Mouse (Mus musculus) MEL (cell line): ENCODE results near the gene Fscn1. TPM values are rescaled to one million over a fixed set of nuclear protein-coding genes. Genes with fewer than 3 reads are reported as not detected.
A peak's percentile ranks its signal among the peaks of the same experiment; 100 is the strongest.

Experiments
- DNase-seq: peaks from one replicate; pipeline ENCODE4 v3.0.0; 2011; ENCODE audit warnings: low read depth, low spot score
- H3K27ac ChIP-seq: 2 replicates; pipeline ENCODE4 v1.5.1; 2012; ENCODE audit warnings: low read depth, mild to moderate bottlenecking, control low read depth, low read length, moderate library complexity; ENCODE audit not compliant: control insufficient read depth
- H3K27me3 ChIP-seq, 2 experiments: fragments of 150-350 bp in 1 of 2; sonication (generic) in 1 of 2; 2 replicates each; pipeline ENCODE4 v1.6.1; 2012; ENCODE audit warnings: low read length in 2 of 2, mild to moderate bottlenecking in 2 of 2, improper control_type of control experiment in 1 of 2, moderate library complexity in 1 of 2; ENCODE audit not compliant: insufficient read depth in 2 of 2, control insufficient read depth in 1 of 2
- H3K36me3 ChIP-seq, 2 experiments: 2 replicates each; pipeline ENCODE4 v1.6.1; 2012 to 2014; ENCODE audit warnings: low read length in 2 of 2, improper control_type of control experiment in 1 of 2, inconsistent platforms in 1 of 2, mild to moderate bottlenecking in 1 of 2; ENCODE audit not compliant: insufficient read depth in 2 of 2, control insufficient read depth in 1 of 2
- H3K4me1 ChIP-seq, 2 experiments: fragments of 150-350 bp in 1 of 2; sonication (generic) in 1 of 2; 2 replicates each; pipeline ENCODE4 v1.6.1; 2012; ENCODE audit warnings: low read length in 2 of 2, improper control_type of control experiment in 1 of 2, mild to moderate bottlenecking in 1 of 2; ENCODE audit not compliant: insufficient read depth in 2 of 2, control insufficient read depth in 1 of 2
- H3K4me3 ChIP-seq, 2 experiments: fragments of 150-350 bp in 1 of 2; sonication (generic) in 1 of 2; 2 replicates each; pipeline ENCODE4 v1.5.1; 2012; ENCODE audit warnings: low read depth in 2 of 2, low read length in 2 of 2, mild to moderate bottlenecking in 2 of 2, moderate library complexity in 2 of 2, control low read depth in 1 of 2, improper control_type of control experiment in 1 of 2; ENCODE audit not compliant: control insufficient read depth in 1 of 2, insufficient read depth in 1 of 2
- H3K79me2 ChIP-seq: 2 replicates; pipeline ENCODE4 v1.6.1; 2012; ENCODE audit warnings: mild to moderate bottlenecking, low read length, moderate library complexity; ENCODE audit not compliant: control insufficient read depth, poor library complexity, insufficient read depth
- H3K9ac ChIP-seq: 2 replicates; pipeline ENCODE4 v1.6.1; 2012; ENCODE audit warnings: low read depth, mild to moderate bottlenecking, control low read depth, low read length, moderate library complexity; ENCODE audit not compliant: control insufficient read depth, poor library complexity, severe bottlenecking
- H3K9me3 ChIP-seq: fragments of 150-350 bp; sonication (generic); replicated peaks from 2 replicates; pipeline ENCODE4 v1.6.1; 2012; ENCODE audit warnings: mild to moderate bottlenecking, low read length, improper control_type of control experiment, moderate library complexity; ENCODE audit not compliant: insufficient read depth
- CHD1 ChIP-seq: IDR thresholded peaks from 2 replicates; pipeline ENCODE4 v1.6.1; 2012; ENCODE audit warnings: low read depth, mild to moderate bottlenecking, inconsistent platforms, low read length, improper control_type of control experiment
- CHD2 ChIP-seq: IDR thresholded peaks from 2 replicates; pipeline ENCODE4 v1.6.1; 2011; ENCODE audit warnings: low read length, improper control_type of control experiment
- E2F4 ChIP-seq: IDR thresholded peaks from 2 replicates; pipeline ENCODE4 v1.6.1; 2011; ENCODE audit warnings: low read depth, low read length, improper control_type of control experiment, borderline replicate concordance
- EP300 ChIP-seq, 2 experiments: IDR thresholded peaks; 2 replicates each; pipeline ENCODE4 v1.6.1; 2011; ENCODE audit warnings: improper control_type of control experiment in 2 of 2, low read length in 2 of 2, low read depth in 1 of 2, mild to moderate bottlenecking in 1 of 2
- ETS1 ChIP-seq: IDR thresholded peaks from 2 replicates; pipeline ENCODE4 v1.6.1; 2012; ENCODE audit warnings: low read depth, mild to moderate bottlenecking, inconsistent platforms, low read length, improper control_type of control experiment, moderate library complexity
- GATA1 ChIP-seq: IDR thresholded peaks from 2 replicates; pipeline ENCODE4 v1.6.1; 2011; ENCODE audit warnings: low read depth, low read length, improper control_type of control experiment
- JUND ChIP-seq: IDR thresholded peaks from 2 replicates; pipeline ENCODE4 v1.6.1; 2011; ENCODE audit warnings: low read depth, mild to moderate bottlenecking, improper control_type of control experiment, low read length
- MAX ChIP-seq: IDR thresholded peaks from 2 replicates; pipeline ENCODE4 v1.6.1; 2011; ENCODE audit warnings: low read length, improper control_type of control experiment
- MAZ ChIP-seq: IDR thresholded peaks from 2 replicates; pipeline ENCODE4 v1.6.1; 2012; ENCODE audit warnings: low read depth, mild to moderate bottlenecking, inconsistent platforms, low read length, improper control_type of control experiment
- MEF2A ChIP-seq: IDR thresholded peaks from 2 replicates; pipeline ENCODE4 v1.6.1; 2014; ENCODE audit warnings: low read depth, mild to moderate bottlenecking, inconsistent platforms, low read length, improper control_type of control experiment; ENCODE audit not compliant: poor library complexity, insufficient replicate concordance, severe bottlenecking; ENCODE audit errors: extremely low read depth
- MYB ChIP-seq: IDR thresholded peaks from 2 replicates; pipeline ENCODE4 v1.6.1; 2011; ENCODE audit warnings: mild to moderate bottlenecking, low read depth, low read length, improper control_type of control experiment
- MYC ChIP-seq: IDR thresholded peaks from 2 replicates; pipeline ENCODE4 v1.6.1; 2011; ENCODE audit warnings: low read depth, mild to moderate bottlenecking, low read length, improper control_type of control experiment, moderate library complexity
- NRF1 ChIP-seq: IDR thresholded peaks from 2 replicates; pipeline ENCODE4 v1.6.1; 2014; ENCODE audit warnings: low read depth, mild to moderate bottlenecking, inconsistent platforms, low read length, improper control_type of control experiment, moderate library complexity; ENCODE audit not compliant: poor library complexity, insufficient read depth, severe bottlenecking
- POLR2A ChIP-seq, 2 experiments: IDR thresholded peaks; 2 replicates each; pipeline ENCODE4 v1.6.1; 2011 to 2012; ENCODE audit warnings: low read length in 2 of 2, mild to moderate bottlenecking in 2 of 2, control low read depth in 1 of 2, improper control_type of control experiment in 1 of 2, low read depth in 1 of 2, moderate library complexity in 1 of 2; ENCODE audit not compliant: control insufficient read depth in 1 of 2, insufficient read depth in 1 of 2, poor library complexity in 1 of 2
- RCOR1 ChIP-seq: IDR thresholded peaks from 2 replicates; pipeline ENCODE4 v1.6.1; 2012; ENCODE audit warnings: low read depth, mild to moderate bottlenecking, inconsistent platforms, low read length, improper control_type of control experiment
- SIN3A ChIP-seq: IDR thresholded peaks from 2 replicates; pipeline ENCODE4 v1.6.1; 2012; ENCODE audit warnings: low read length, improper control_type of control experiment, inconsistent platforms
- TBP ChIP-seq: IDR thresholded peaks from 2 replicates; pipeline ENCODE4 v1.8.0; 2011; ENCODE audit warnings: low read depth, low read length, improper control_type of control experiment
- TCF12 ChIP-seq: IDR thresholded peaks from 2 replicates; pipeline ENCODE4 v1.6.1; 2014; ENCODE audit warnings: low read depth, mild to moderate bottlenecking, inconsistent platforms, low read length, improper control_type of control experiment, moderate library complexity
- UBTF ChIP-seq: IDR thresholded peaks from 2 replicates; pipeline ENCODE4 v1.6.1; 2012; ENCODE audit warnings: low read depth, mild to moderate bottlenecking, inconsistent platforms, low read length, improper control_type of control experiment, moderate library complexity, borderline replicate concordance; ENCODE audit not compliant: insufficient read depth
- USF1 ChIP-seq: IDR thresholded peaks from 2 replicates; pipeline ENCODE4 v1.6.1; 2014; ENCODE audit warnings: low read depth, mild to moderate bottlenecking, inconsistent platforms, low read length, improper control_type of control experiment, moderate library complexity
- USF2 ChIP-seq, 2 experiments: IDR thresholded peaks; 2 replicates each; pipeline ENCODE4 v1.6.1; 2011 to 2012; ENCODE audit warnings: improper control_type of control experiment in 2 of 2, low read length in 2 of 2, borderline replicate concordance in 1 of 2, inconsistent platforms in 1 of 2, low read depth in 1 of 2, mild to moderate bottlenecking in 1 of 2; ENCODE audit not compliant: insufficient read depth in 1 of 2
- ZKSCAN1 ChIP-seq: IDR thresholded peaks from 2 replicates; pipeline ENCODE4 v1.6.1; 2012; ENCODE audit warnings: low read depth, mild to moderate bottlenecking, inconsistent platforms, low read length, improper control_type of control experiment, moderate library complexity
- ZMIZ1 ChIP-seq: IDR thresholded peaks from 2 replicates; pipeline ENCODE4 v1.6.1; 2012; ENCODE audit warnings: low read depth, mild to moderate bottlenecking, inconsistent platforms, low read length, improper control_type of control experiment, moderate library complexity
- polyA plus RNA-seq, 2 experiments: library from polyadenylated mRNA; stranded (reverse) in 1 of 2; unstranded in 1 of 2; fragments of >175 nt in 1 of 2; fragments of >200 nt in 1 of 2; gene quantifications; 2 replicates each; pipeline versions ENCODE4 v1.2.1 to v1.2.4; 2012; ENCODE audit warnings: low replicate concordance in 2 of 2, low read depth in 1 of 2; ENCODE audit not compliant: insufficient read length in 2 of 2, insufficient read depth in 1 of 2, missing spikeins in 1 of 2
- total RNA-seq: library from RNA; depleted of rRNA; stranded (reverse); fragments of 300-350 nt; gene quantifications from 2 replicates; pipeline ENCODE4 v1.2.3, GENCODE M21; 2012

Gene Fscn1
- total and polyA plus RNA-seq, 3 experiments: not detected

DNA sequence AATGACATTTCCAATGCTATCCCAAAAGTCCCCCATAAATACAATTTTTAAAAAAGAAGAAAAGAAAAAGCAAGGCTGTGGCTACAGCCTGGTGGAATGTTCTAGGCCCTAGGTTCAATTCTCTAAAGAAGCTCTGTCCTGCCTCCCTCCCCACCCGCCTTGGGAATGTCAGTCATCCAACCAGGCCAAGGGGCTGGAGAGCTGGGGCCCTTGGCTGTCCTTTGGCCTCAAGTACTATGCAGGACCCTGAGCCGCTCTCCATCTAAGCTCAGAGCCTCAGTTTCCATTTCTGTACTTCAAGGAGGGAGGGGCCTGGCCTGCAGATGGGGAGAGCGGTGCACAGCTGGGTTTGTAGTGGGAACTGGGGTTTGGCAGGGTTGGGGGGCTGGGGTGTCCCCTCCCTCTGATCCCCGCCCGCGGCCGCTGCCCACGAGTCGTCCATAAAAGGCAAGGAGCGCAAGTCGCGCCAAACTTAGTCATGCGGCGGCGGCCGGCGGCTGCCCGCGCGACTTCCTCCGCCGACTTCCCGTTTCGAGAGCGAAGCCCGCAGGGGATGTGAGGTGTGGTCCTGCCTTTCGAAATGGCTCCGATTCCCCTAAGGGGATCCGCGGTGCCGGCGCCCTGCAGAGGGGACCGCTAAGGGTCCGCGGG lies 31.3 kb upstream of the Fscn1 start (continued):
- TF ChIP-seq ZKSCAN1: no peak
- no peak for TF ChIP-seq GATA1
- peak; percentile 86 for TF ChIP-seq MAX
- TF ChIP-seq TCF12: peak; percentile 55
- TF ChIP-seq ETS1: 0 out of 2 replicates have a peak, but pooled peaks have one; percentile 45
- TF ChIP-seq ZMIZ1: peak; percentile 84; the same call in 1 of the 2 replicates
- TF ChIP-seq POLR2A (IDR thresholded peaks at IDR 0.05; ENCODE audit: control insufficient read depth in 1 of 2, insufficient read depth in 1 of 2, low read depth in 1 of 2, low read length in 2 of 2, poor library complexity in 1 of 2): peak; percentile 65 to 75
- peak; percentile 89 for TF ChIP-seq MAZ
- peak; percentile 62; the same call in 1 of the 2 replicates for TF ChIP-seq E2F4
- TF ChIP-seq UBTF: no peak
- TF ChIP-seq USF2 (IDR thresholded peaks at IDR 0.05; ENCODE audit: borderline replicate concordance in 1 of 2, insufficient read depth in 1 of 2, low read depth in 1 of 2, low read length in 2 of 2): no peak
- no peak for TF ChIP-seq JUND
- TF ChIP-seq TBP: 0 out of 2 replicates have a peak, but pooled peaks have one; percentile 12
- TF ChIP-seq MEF2A: no peak
- TF ChIP-seq CHD1: no peak
- 0 out of 2 replicates have a peak, but pooled peaks have one; percentile 39 for TF ChIP-seq NRF1
- TF ChIP-seq EP300 (IDR thresholded peaks at IDR 0.05; ENCODE audit: low read depth in 1 of 2, low read length in 2 of 2): peak in 1 of 2 experiments; percentile 45; a peak in 2 of 4 replicates
- TF ChIP-seq USF1: peak; percentile 37; the same call in 1 of the 2 replicates
- TF ChIP-seq MYC: 0 out of 2 replicates have a peak, but pooled peaks have one; percentile 67

DNA sequence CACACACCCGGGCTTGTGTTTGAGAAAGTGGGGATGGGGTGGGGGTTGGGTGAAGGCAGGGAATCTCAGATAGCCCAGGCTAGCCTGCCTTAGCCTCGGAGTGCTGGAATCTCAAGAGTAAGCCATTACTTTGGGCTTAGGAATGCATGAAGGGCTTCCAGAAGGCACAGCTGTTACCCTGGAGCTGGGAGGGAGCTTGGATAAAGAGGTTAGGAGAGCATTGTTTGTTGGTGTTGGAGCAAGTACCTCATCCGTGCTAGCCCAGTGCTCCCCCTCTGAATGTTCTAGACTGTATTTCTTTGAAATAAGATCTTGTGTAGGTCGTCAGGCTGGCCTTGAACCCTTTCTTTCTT lies 30.8 kb upstream of the Fscn1 start:
- Histone ChIP-seq H3K27me3 (no peaks in the 10 kb centered on the region), H3K4me3 (peak overlapping the region; percentile 58 to 89)
- no peak for DNase-seq
- TF ChIP-seq ETS1 (no peak), ZMIZ1 (0 out of 2 replicates have a peak, but pooled peaks have one; percentile 8), GATA1 (no peak), RCOR1 (0 out of 2 replicates have a peak, but pooled peaks have one; percentile 5), MAZ (0 out of 2 replicates have a peak, but pooled peaks have one; percentile 2), USF1 (0 out of 2 replicates have a peak, but pooled peaks have one; percentile 2), MEF2A (no peak), E2F4 (peak; percentile 14; the same call in 1 of the 2 replicates), MYB (no peak), SIN3A (no peak; the same call in none of the 2 replicates), CHD2 (no peak)
- TF ChIP-seq, all 39 proteins: peak for 5
- Histone ChIP-seq H3K9me3 (no peaks in the 10 kb centered on the region), H3K36me3 (peaks cover 0 to 22% of the 10 kb centered on the region in 2 experiments; a peak in 2 of 4 replicates), H3K4me1 (peaks cover 5 to 42% of the 10 kb centered on the region in 2 experiments; a peak in 3 of 4 replicates), H3K9ac (peak overlapping the region; percentile 74), H3K27ac (peak overlapping the region; percentile 37), H3K79me2 (peaks cover 4% of the 10 kb centered on the region; the same call in 1 of the 2 replicates)
